Mouse (Mus musculus): ENCODE measurements around the gene Ube2o. TPM values are rescaled to one million over a fixed set of nuclear protein-coding genes. Genes with fewer than 3 reads are reported as not detected.

Ube2o gene
- polyA plus RNA-seq, 1 experiment from 2014 or later = 15.2 TPM

DNA sequence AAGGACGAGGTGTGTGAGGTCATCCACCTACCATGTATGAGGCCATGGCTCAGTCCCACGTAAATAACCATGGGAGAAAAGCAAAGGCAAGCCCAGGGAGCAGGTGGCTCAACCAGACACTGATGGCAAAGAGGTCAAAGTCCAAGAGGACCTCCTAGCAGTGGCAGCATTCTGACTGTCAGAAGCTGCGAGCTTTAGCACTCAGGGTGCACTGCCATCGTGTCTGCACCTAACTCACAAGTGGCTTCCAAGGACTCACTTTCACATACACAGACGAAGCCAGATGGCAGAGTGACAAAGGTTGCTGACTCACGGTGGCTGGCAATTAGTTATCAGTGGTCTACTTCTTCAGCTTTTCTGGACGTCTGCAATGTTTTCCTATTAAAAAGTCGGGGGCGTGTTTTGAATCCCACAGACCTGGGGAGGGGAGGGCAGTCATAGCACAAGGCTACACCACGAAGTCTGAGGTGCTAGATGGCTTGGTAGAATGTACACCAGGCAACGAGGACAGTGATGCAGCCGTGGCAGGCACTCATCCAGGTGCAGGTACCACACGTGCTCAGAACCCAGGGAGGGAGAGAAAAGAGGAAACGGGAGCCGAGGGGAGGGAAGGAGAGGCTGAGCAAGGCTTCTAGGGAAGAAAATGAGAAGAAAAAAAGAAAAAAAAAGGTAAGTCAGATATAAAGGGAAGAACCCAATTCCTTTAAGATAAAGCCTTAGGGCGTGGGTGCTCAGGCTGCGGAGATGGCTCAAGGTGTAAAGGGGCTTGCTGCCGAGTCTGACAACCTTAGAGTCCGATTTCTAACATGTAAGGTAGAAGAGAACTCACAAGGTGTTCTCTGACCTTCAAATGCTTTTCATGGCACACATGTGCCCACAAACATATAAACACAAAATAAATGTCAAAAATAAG, 9.2 kb downstream of the Ube2o start:
- peak overlapping the region; percentile 71 for H3K4me2 ChIP-seq (ENCODE audit: low read depth, low read length)
- H3K4me3 ChIP-seq (ENCODE audit: low read depth, low read length) = peak overlapping the region; percentile 27
- 0 out of 2 replicates have a peak, but pooled peaks cover 6% of the 10 kb centered on the region for H3K36me3 ChIP-seq (replicated peaks; ENCODE audit: insufficient read depth, low read length)
- peak overlapping the region; percentile 69 for H3K9ac ChIP-seq (replicated peaks)
- no peaks in the 10 kb centered on the region for H3K9me3 ChIP-seq (ENCODE audit: low read length)
- peak overlapping the region; percentile 93 for H3K27ac ChIP-seq (ENCODE audit: low read depth)
- H3K27me3 ChIP-seq (ENCODE audit: insufficient read depth, low read length) = no peaks in the 10 kb centered on the region
- TF ChIP-seq EP300 (IDR thresholded peaks at IDR 0.05; ENCODE audit: low read depth) (peak; percentile 90), CTCF (IDR thresholded peaks at IDR 0.05; ENCODE audit: low read depth) (no peak)
- H3K4me1 ChIP-seq (ENCODE audit: insufficient read depth) = peaks cover 50% of the 10 kb centered on the region
- WGBS (ENCODE audit: insufficient replicate concordance) = 41% methylated on average over 19 of the region's 19 CpGs
- peak; percentile 80 for DNase-seq
- peak; percentile 73 for ATAC-seq

DNA sequence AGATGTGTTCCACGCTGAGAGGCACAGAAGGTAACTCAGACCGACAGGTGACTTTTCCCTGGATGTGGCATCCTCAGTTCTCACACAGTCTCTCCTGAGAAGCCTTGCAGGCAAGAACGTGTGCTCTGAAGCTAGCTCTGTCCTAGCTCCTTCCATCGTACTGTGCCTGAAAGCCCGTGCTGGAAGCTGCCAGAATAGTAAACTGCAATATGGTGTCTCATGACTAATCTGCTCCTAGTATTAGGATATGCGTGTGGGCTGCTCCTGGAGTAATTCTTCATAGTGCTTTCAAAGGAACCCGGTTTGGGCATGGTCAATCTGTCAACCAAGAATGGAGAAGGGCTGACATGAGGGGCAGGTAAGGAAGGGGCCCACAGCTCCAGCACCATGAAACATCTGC, 10.4 kb downstream of the Ube2o start:
- Histone ChIP-seq H3K27ac (ENCODE audit: low read depth) (no peak overlapping the region), H3K27me3 (ENCODE audit: insufficient read depth, low read length) (no peaks in the 10 kb centered on the region), H3K4me1 (ENCODE audit: insufficient read depth) (peaks cover 47% of the 10 kb centered on the region), H3K9ac (replicated peaks) (peak overlapping the region; percentile 6; the same call in 1 of the 2 replicates), H3K4me2 (ENCODE audit: low read depth, low read length) (no peak overlapping the region), H3K4me3 (ENCODE audit: low read depth, low read length) (no peak overlapping the region), H3K9me3 (ENCODE audit: low read length) (no peaks in the 10 kb centered on the region), H3K36me3 (replicated peaks; ENCODE audit: insufficient read depth, low read length) (0 out of 2 replicates have a peak, but pooled peaks cover 6% of the 10 kb centered on the region)
- DNase-seq (no peak), ATAC-seq (no peak)
- no peak for TF ChIP-seq CTCF (IDR thresholded peaks at IDR 0.05; ENCODE audit: low read depth)
- TF ChIP-seq EP300 (IDR thresholded peaks at IDR 0.05; ENCODE audit: low read depth) = no peak
- WGBS (ENCODE audit: insufficient replicate concordance) = 89% methylated on average over 7 of the region's 7 CpGs

DNA sequence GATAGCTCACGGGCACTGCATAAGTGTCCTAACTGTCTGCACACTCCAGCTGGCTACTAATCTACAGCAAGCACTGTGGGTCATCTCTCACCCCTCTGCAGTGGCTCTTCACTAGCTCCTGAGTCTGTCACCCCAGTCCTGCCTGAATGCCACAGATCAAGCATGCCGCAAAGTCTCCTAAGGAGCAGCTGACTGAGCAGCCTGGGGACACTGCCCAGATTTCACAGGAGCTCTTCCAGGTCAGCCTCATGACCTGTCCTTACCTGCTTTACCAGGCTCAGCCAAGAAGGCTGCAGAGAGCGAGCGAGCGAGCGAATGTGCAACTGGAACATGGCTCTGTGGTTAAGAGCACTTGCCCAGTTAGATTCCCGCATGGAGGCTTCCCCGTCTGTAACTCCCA, 13.7 kb downstream of the Ube2o start:
- no peak overlapping the region for H3K27ac ChIP-seq (ENCODE audit: low read depth)
- 96% methylated on average over 8 of the region's 8 CpGs for WGBS (ENCODE audit: insufficient replicate concordance)
- H3K4me3 ChIP-seq (ENCODE audit: low read depth, low read length) = no peak overlapping the region
- H3K27me3 ChIP-seq (ENCODE audit: insufficient read depth, low read length) = no peaks in the 10 kb centered on the region
- ATAC-seq = no peak
- H3K9me3 ChIP-seq (ENCODE audit: low read length) = no peaks in the 10 kb centered on the region
- DNase-seq = no peak
- H3K4me1 ChIP-seq (ENCODE audit: insufficient read depth) = peaks cover 26% of the 10 kb centered on the region
- no peak overlapping the region for H3K4me2 ChIP-seq (ENCODE audit: low read depth, low read length)
- TF ChIP-seq CTCF (IDR thresholded peaks at IDR 0.05; ENCODE audit: low read depth) = no peak
- TF ChIP-seq EP300 (IDR thresholded peaks at IDR 0.05; ENCODE audit: low read depth) = no peak
- H3K9ac ChIP-seq (replicated peaks) = no peak overlapping the region
- peaks cover 8% of the 10 kb centered on the region; the same call in 1 of the 2 replicates for H3K36me3 ChIP-seq (replicated peaks; ENCODE audit: insufficient read depth, low read length)

DNA sequence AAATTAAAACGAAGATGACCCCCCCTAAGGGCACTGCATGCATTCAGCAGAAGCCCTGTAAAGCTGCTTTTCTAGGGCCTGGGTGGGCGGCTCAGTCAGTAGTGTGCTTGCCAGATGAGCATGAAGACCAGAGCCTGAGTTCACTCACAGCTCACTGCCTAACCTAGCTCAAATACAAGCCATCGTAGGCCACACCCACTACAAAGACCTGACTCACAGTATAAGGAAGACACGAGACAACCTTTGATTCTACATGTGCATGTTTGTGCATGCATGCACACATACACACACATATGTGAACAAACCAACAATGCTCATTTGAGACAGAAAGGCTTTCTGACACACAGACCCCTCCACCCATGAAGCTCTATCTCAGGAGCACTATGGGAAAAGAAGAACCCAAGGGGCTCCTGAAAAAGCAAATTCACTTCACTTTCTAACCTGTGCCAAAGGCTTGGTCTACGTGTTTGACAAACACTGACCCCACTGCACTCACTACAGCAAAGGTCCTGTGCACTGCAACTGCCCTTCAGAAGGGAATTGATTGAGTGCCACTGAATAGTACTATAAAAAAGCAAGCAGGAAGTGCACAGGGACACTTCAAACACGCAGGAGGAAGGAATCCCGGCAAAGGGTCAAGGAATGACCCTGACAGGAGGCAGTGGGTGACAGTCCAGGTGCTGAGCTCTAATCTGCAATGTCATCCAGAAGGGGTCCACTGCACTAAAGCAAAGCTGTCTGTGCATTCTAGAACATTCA, 15.8 kb downstream of the Ube2o start:
- Histone ChIP-seq H3K4me1 (ENCODE audit: insufficient read depth) (peaks cover 12% of the 10 kb centered on the region), H3K27me3 (ENCODE audit: insufficient read depth, low read length) (no peaks in the 10 kb centered on the region), H3K36me3 (replicated peaks; ENCODE audit: insufficient read depth, low read length) (peaks cover 2% of the 10 kb centered on the region; the same call in 1 of the 2 replicates), H3K9me3 (ENCODE audit: low read length) (no peaks in the 10 kb centered on the region), H3K27ac (ENCODE audit: low read depth) (no peak overlapping the region), H3K4me2 (ENCODE audit: low read depth, low read length) (no peak overlapping the region), H3K4me3 (ENCODE audit: low read depth, low read length) (no peak overlapping the region), H3K9ac (replicated peaks) (no peak overlapping the region)
- 57% methylated on average over 7 of the region's 7 CpGs for WGBS (ENCODE audit: insufficient replicate concordance)
- DNase-seq (no peak), ATAC-seq (peak; percentile 47; the same call in 1 of the 2 replicates)
- TF ChIP-seq CTCF (IDR thresholded peaks at IDR 0.05; ENCODE audit: low read depth) (no peak), EP300 (IDR thresholded peaks at IDR 0.05; ENCODE audit: low read depth) (no peak)

DNA sequence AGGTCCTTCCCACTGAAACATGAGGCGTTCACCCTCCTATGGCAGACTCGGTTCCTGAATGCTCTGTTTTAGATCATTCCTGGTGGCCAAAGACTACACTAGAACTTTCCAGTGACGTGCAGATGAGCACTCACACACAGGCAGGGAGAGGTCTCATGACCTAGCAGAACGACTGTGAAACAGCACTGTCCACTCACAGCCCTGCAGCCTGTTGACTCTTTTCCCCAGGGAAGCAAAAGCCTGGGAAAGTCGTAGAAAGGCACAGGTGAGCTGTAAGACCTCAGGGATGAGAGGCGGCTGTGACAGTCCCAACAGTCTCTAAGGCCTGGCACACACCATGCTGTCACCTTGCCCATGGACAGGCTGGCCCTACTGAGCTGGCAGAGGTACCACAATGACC, 24.9 kb downstream of the Ube2o start:
- H3K27me3 ChIP-seq (ENCODE audit: insufficient read depth, low read length) = no peaks in the 10 kb centered on the region
- H3K36me3 ChIP-seq (replicated peaks; ENCODE audit: insufficient read depth, low read length) = no peaks in the 10 kb centered on the region
- ATAC-seq (no peak), DNase-seq (no peak)
- 59% methylated on average over 6 of the region's 6 CpGs for WGBS (ENCODE audit: insufficient replicate concordance)
- H3K9ac ChIP-seq (replicated peaks) = no peak overlapping the region
- no peak overlapping the region for H3K4me3 ChIP-seq (ENCODE audit: low read depth, low read length)
- no peaks in the 10 kb centered on the region for H3K9me3 ChIP-seq (ENCODE audit: low read length)
- H3K4me1 ChIP-seq (ENCODE audit: insufficient read depth) = peaks cover 18% of the 10 kb centered on the region
- no peak for TF ChIP-seq EP300 (IDR thresholded peaks at IDR 0.05; ENCODE audit: low read depth)
- no peak for TF ChIP-seq CTCF (IDR thresholded peaks at IDR 0.05; ENCODE audit: low read depth)
- no peak overlapping the region for H3K4me2 ChIP-seq (ENCODE audit: low read depth, low read length)
- H3K27ac ChIP-seq (ENCODE audit: low read depth) = no peak overlapping the region

DNA sequence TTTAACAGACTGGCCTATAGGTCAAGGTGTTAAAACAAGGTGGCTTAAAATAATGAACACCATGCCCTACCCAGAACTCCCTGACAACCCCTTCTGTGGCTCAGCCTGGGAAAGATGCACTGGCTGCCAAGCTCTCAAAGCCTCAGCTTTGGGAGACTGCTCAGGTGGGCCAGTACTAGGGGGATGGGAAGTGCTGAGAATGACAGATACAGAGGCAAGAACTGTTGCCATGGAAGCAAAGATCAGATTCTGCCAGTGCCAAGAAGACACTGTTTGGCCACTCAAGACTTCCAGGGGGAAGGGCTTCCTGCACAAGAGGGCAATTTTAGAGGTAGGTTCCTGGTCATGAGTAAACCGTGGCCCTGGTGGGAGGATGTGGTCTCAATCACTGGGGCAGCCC, 25.7 kb downstream of the Ube2o start:
- H3K4me2 ChIP-seq (ENCODE audit: low read depth, low read length) = no peak overlapping the region
- H3K36me3 ChIP-seq (replicated peaks; ENCODE audit: insufficient read depth, low read length) = no peaks in the 10 kb centered on the region
- H3K9ac ChIP-seq (replicated peaks) = no peak overlapping the region
- peaks cover 25% of the 10 kb centered on the region for H3K4me1 ChIP-seq (ENCODE audit: insufficient read depth)
- DNase-seq = no peak
- H3K27ac ChIP-seq (ENCODE audit: low read depth) = no peak overlapping the region
- H3K27me3 ChIP-seq (ENCODE audit: insufficient read depth, low read length) = no peaks in the 10 kb centered on the region
- no peak overlapping the region for H3K4me3 ChIP-seq (ENCODE audit: low read depth, low read length)
- WGBS (ENCODE audit: insufficient replicate concordance) = 37% methylated on average over 1 of the region's 1 CpGs
- no peak for TF ChIP-seq EP300 (IDR thresholded peaks at IDR 0.05; ENCODE audit: low read depth)
- TF ChIP-seq CTCF (IDR thresholded peaks at IDR 0.05; ENCODE audit: low read depth) = no peak
- no peaks in the 10 kb centered on the region for H3K9me3 ChIP-seq (ENCODE audit: low read length)
- no peak for ATAC-seq
